Mouse (Mus musculus) T-helper 17 cell (primary cell): ENCODE data around the gene Nudcd2.

Experiments
- in situ Hi-C, 2 experiments: fragments of 300-600 bp; cut with MboI, MseI; formaldehyde crosslinking; loops; 1 replicate in 1 of 2; 2 replicates in 1 of 2; pipeline ENCODE4 v1.15.1; 2025; ENCODE audit warnings: high pct_unique_total_duplicates in 2 of 2

Nudcd2 gene

GRCm38 (mm10) chr11:40733339-40734174, at the start of gene Nudcd2, which contains the start of gene Hmmr:
Nudcd2 (plus strand) TSS chr11:40733667.
Hmmr (minus strand) TSS chr11:40733422.
- in situ Hi-C loops = loop anchor here in 1 of 2 experiments (5.0 kb wide), 1 partner anchor 41 kb away; no protein-coding TSS in a partner anchor

- in situ Hi-C loops = loop anchor here in 1 of 2 experiments (5.0 kb wide), 1 partner anchor 42 kb away; the partner anchor contains the start of genes Hmmr and Nudcd2
Measured at GRCm38 (mm10) chr11:40690444-40691127, 42.9 kb upstream of the Nudcd2 start.

- in situ Hi-C loops = loop anchor here in 1 of 2 experiments (5.0 kb wide), 1 partner anchor 40 kb away; the partner anchor contains the start of genes Hmmr and Nudcd2
Measured at GRCm38 (mm10) chr11:40692101-40692509, 41.4 kb upstream of the Nudcd2 start.

GRCm38 (mm10) chr11:40692511-40693365, 40.7 kb upstream of the Nudcd2 start:
- in situ Hi-C loops = loop anchor here in 1 of 2 experiments (5.0 kb wide), 1 partner anchor 40 kb away; the partner anchor contains the start of genes Hmmr and Nudcd2

GRCm38 (mm10) chr11:40693366-40693951, 40.0 kb upstream of the Nudcd2 start:
- in situ Hi-C loops = loop anchor here in 1 of 2 experiments (5.0 kb wide), 1 partner anchor 39 kb away; the partner anchor contains the start of genes Hmmr and Nudcd2

- in situ Hi-C loops = loop anchor here in 1 of 2 experiments (5.0 kb wide), 1 partner anchor 38 kb away; the partner anchor contains the start of genes Hmmr and Nudcd2
Measured at GRCm38 (mm10) chr11:40694311-40695087, 39.0 kb upstream of the Nudcd2 start.

GRCm38 (mm10) chr11:40695103-40695502, 38.4 kb upstream of the Nudcd2 start, which contains the start of gene Mat2b:
Mat2b (minus strand) TSS chr11:40695203.
- in situ Hi-C loops = no loop called here

- in situ Hi-C loops = loop anchor here in 1 of 2 experiments (5.0 kb wide), 1 partner anchor 32 kb away; no protein-coding TSS in a partner anchor
Measured at GRCm38 (mm10) chr11:40709899-40710298, 23.6 kb upstream of the Nudcd2 start.

GRCm38 (mm10) chr11:40713858-40714257, 19.6 kb upstream of the Nudcd2 start:
- in situ Hi-C loops = no loop called here

GRCm38 (mm10) chr11:40715524-40715923, 17.9 kb upstream of the Nudcd2 start:
- in situ Hi-C loops = no loop called here

GRCm38 (mm10) chr11:40718324-40718723, 15.1 kb upstream of the Nudcd2 start:
- in situ Hi-C loops = no loop called here

GRCm38 (mm10) chr11:40732997-40733338, 499 bp upstream of the Nudcd2 start:
- in situ Hi-C loops = loop anchor here in 1 of 2 experiments (5.0 kb wide), 1 partner anchor 41 kb away; no protein-coding TSS in a partner anchor

GRCm38 (mm10) chr11:40734251-40734752, 835 bp downstream of the Nudcd2 start:
- in situ Hi-C loops = loop anchor here in 1 of 2 experiments (5.0 kb wide), 1 partner anchor 42 kb away; no protein-coding TSS in a partner anchor

- in situ Hi-C loops = no loop called here
Measured at GRCm38 (mm10) chr11:40737369-40737768, 3.9 kb downstream of the Nudcd2 start.

- in situ Hi-C loops = loop anchor here in 1 of 2 experiments (5.0 kb wide), 1 partner anchor 34 kb away; no protein-coding TSS in a partner anchor
Measured at GRCm38 (mm10) chr11:40741605-40742262, 8.3 kb downstream of the Nudcd2 start.

GRCm38 (mm10) chr11:40744348-40744747, 10.9 kb downstream of the Nudcd2 start:
- in situ Hi-C loops = loop anchor here in 1 of 2 experiments (5.0 kb wide), 1 partner anchor 37 kb away; no protein-coding TSS in a partner anchor

GRCm38 (mm10) chr11:40746361-40746760, 12.9 kb downstream of the Nudcd2 start:
- in situ Hi-C loops = no loop called here

GRCm38 (mm10) chr11:40747716-40748115, 14.2 kb downstream of the Nudcd2 start:
- in situ Hi-C loops = no loop called here

GRCm38 (mm10) chr11:40753836-40754235, 20.4 kb downstream of the Nudcd2 start:
- in situ Hi-C loops = no loop called here
